ENCODE assay signal across 15 mouse cellular contexts in genomic region chr19:23306671-23307070, GRCm38 (mm10).
"Had no signal": no experiment of that assay in that cellular context is flagged by ENCODE, and none has a peak within 500 bp of the region (broad histone marks: within the 10 kb centered on the region; RNA-seq: fewer than 3 reads in every experiment).

No protein-coding gene starts in this region.

- H3K4me3 ChIP-seq: layer of hippocampus, adult 2 months; liver, embryonic 13.5 days had no signal

- H3K27ac ChIP-seq: layer of hippocampus, adult 2 months; liver, embryonic 13.5 days; stomach, postnatal 0 days had no signal

- DNase-seq: kidney, postnatal 14 days; kidney, postnatal 4 days; layer of hippocampus, adult 9-11 months; liver, embryonic 13.5 days; lung, adult 2 months; lung, postnatal 14 days; lung, postnatal 4 days; midbrain, embryonic 14.5 days; right cerebral cortex, postnatal 14 days; right cerebral cortex, postnatal 4 days; thymus, adult 2 months; thymus, postnatal 14 days; thymus, postnatal 4 days had no signal
